In the genomic region with DNA sequence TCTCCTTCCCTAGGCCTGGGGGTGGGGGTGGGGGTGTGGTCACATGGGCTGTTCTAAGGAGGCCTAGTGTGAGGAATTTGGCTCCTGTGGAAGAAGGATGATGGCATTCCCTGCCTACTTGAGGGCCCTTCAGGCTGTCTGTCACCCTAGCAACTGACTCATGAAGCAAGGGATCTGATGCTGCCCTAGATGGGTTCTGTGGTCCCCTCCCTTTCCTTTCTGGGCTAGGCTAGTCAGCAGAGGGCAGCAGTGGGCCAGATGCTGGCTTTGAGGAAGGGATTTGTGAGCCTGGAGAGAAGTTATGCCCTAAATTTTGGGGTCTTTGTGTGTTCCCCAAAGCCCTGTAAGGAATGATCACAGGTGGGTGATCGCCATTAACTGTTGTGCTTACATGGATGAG, we compare ENCODE assay signal across 10 mouse cellular contexts. TPM values are rescaled to one million over a fixed set of nuclear protein-coding genes. Genes with fewer than 3 reads are reported as not detected.
DNase-seq lines count a peak whose midpoint lies in the region.
"Had no signal": no experiment of that assay in that cellular context is flagged by ENCODE, and none has a peak within 500 bp of the region (broad histone marks: within the 10 kb centered on the region; RNA-seq: fewer than 3 reads in every experiment).

No protein-coding gene starts in this region.

- peak; percentile 17 for DNase-seq in gastrocnemius, postnatal 10 days
- DNase-seq in gastrocnemius, postnatal 4 days (ENCODE audit: low spot score in 2 of 2), result no peak
- DNase-seq in urinary bladder, postnatal 14 days (ENCODE audit: low spot score), result peak; percentile 42
- no peak for DNase-seq in urinary bladder, postnatal 4 days (ENCODE audit: low spot score in 2 of 2)
- DNase-seq in forebrain, embryonic 10.5 days (ENCODE audit: extremely low spot score, low spot score), result peak; percentile 40
- peak; percentile 61 for DNase-seq in layer of hippocampus, postnatal 14 days (ENCODE audit: low spot score in 2 of 2)
- DNase-seq in retina, adult 2 months (ENCODE audit: low read depth, low spot score), result peak; percentile 62
- no peak for DNase-seq in kidney, adult 18-20 months

- no peaks in the 10 kb centered on the region for H3K27me3 ChIP-seq in forebrain, embryonic 10.5 days (ENCODE audit: poor library complexity, severe bottlenecking)

- H3K27ac ChIP-seq in forebrain, embryonic 10.5 days, result no peak overlapping the region

- H3K4me1 ChIP-seq in forebrain, embryonic 10.5 days, result peaks cover 10% of the 10 kb centered on the region; the same call in 1 of the 2 replicates
- H3K4me1 ChIP-seq: megakaryocyte, embryonic 14.5 days had no signal

- no peak overlapping the region for H3K4me3 ChIP-seq in forebrain, embryonic 10.5 days
- H3K4me3 ChIP-seq: megakaryocyte, embryonic 14.5 days had no signal

- H3K36me3 ChIP-seq in forebrain, embryonic 10.5 days (replicated peaks), result no peaks in the 10 kb centered on the region

- no peaks in the 10 kb centered on the region for H3K9me3 ChIP-seq in forebrain, embryonic 10.5 days
- H3K9me3 ChIP-seq: megakaryocyte, embryonic 14.5 days had no signal

- whole genome bisulfite sequencing in forebrain, embryonic 10.5 days, result 40% methylated on average over 1 of the region's 1 CpGs

RNA-seq across cellular contexts. Expression of gene Bhlhe23, which starts 29.3 kb away (rescaled TPM):
- not detected for total RNA-seq in gastrocnemius, postnatal 10 days (2021)
- total RNA-seq in gastrocnemius, postnatal 4 days (2021), result not detected
- 0.43 and 0.47 TPM in 2 replicates for polyA plus RNA-seq in forebrain, embryonic 10.5 days (2016; fragmentation: Nextera tagmentation; extraction: Ambion mirVana)
- under 1 TPM; 0.14 to 0.25 TPM for total RNA-seq in layer of hippocampus, postnatal 14 days (2021)
- total RNA-seq: heart, adult 18-20 months had no signal

Comparison
In these comparisons a context has a peak if more than half of its experiments do, and no peak if none do; other contexts are left out.
1. DNase-seq: peak in gastrocnemius, postnatal 10 days (single experiment), urinary bladder, postnatal 14 days (single experiment), forebrain, embryonic 10.5 days (single experiment), layer of hippocampus, postnatal 14 days (2 of 2) and retina, adult 2 months (single experiment); none in gastrocnemius, postnatal 4 days (0 of 2), urinary bladder, postnatal 4 days (0 of 2) and kidney, adult 18-20 months (single experiment).